Mouse (Mus musculus): ENCODE measurements at regions not wholly inside any gene's neighbourhood (a gene's known extent, or its start where the extent isn't known, plus 50 kb on each side); places are given as distances from the start of the nearest gene placed in this dataset.

DNA sequence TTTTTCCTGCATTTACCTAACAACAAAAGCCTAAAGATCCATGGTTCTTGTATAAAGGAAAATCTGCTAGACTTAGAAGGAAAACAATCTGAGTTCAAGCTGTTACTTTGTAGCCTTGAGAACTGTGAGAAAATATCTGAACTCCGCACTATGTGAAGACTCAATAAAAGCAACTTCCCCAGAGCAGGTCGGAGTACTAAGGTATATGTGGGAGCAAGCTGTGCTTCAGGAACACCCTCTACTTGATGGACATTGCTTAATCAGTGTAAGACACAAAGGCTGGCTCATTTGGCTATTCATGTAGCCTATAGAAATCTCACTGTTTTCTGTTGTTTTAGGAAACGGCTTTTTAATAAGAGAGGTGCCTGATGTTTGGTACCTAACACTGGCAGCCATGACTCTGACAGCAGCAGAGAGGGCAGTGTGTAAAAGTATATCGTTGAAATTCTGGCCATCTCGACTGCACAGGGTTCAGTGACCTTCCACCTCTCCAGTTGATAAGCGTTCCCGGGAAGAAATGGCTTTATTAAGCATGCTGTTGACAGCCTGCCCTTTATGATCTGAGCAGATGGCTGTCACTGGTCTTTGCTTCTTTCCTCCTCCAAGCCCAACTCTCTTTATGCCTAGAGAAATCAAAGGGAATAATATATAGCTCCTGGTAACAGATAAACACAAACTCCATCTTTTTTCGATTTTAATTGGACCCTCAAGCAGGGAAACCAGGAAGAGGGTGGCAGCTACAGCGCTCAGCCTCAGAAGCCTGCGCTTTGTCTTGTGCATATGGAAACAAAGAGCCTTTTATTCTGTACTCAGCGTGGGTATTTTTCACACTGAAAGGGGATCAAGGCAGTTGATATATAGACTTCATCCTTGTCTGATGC lies 443.7 kb upstream of the Sel1l start:
- no peak for DNase-seq (ENCODE audit: extremely low read depth, low read depth)

DNA sequence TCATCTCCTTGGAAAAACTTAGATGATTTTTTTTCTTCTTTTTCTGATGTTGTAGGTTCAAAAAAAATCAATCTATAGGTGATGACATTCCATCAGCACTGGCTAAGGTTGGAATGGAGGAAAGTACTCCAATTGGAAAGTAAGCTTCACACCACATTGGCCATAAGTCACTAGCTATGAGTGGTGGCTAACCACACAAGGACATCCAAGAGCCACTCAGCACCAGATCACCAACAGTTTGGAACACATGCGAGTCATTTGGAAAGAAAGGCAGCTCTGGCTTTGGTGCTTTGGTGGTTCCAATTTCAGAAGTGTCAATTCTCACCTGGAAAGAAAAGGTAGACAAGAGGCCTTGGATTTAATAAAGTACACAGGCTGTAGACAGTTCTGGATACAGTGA lies 442.5 kb upstream of the Sel1l start:
- DNase-seq (ENCODE audit: extremely low read depth, low read depth) = no peak

GRCm38 (mm10) chr12:92285511-92285910 lies 436.6 kb upstream of the Sel1l start:
- DNase-seq (ENCODE audit: extremely low read depth, low read depth) = no peak

DNA sequence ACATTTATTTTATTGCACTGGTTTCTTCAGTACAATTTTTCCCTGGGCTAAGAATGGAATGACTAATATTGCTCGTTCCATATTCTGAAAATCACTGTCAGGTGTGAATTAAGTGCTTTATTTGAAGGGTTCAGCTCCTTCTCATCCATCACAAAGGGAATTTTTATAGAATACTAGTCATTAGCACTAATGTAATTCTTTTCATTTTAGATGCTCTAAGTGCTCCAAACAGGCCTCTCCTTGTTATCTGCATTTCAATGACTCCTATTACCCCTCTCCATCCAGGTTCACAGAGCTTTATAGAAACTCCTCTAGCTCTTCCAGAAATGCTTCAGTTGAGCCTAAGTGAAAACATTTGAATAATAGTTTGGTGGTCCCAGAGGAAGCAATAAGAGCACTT lies 431.5 kb upstream of the Sel1l start:
- DNase-seq (ENCODE audit: extremely low read depth, low read depth) = no peak

GRCm38 (mm10) chr12:92251962-92252361 lies 403.0 kb upstream of the Sel1l start:
- DNase-seq (ENCODE audit: extremely low read depth, low read depth) = no peak

GRCm38 (mm10) chr12:92246790-92247451 lies 398.0 kb upstream of the Sel1l start:
- no peak for DNase-seq (ENCODE audit: extremely low read depth, low read depth)

DNA sequence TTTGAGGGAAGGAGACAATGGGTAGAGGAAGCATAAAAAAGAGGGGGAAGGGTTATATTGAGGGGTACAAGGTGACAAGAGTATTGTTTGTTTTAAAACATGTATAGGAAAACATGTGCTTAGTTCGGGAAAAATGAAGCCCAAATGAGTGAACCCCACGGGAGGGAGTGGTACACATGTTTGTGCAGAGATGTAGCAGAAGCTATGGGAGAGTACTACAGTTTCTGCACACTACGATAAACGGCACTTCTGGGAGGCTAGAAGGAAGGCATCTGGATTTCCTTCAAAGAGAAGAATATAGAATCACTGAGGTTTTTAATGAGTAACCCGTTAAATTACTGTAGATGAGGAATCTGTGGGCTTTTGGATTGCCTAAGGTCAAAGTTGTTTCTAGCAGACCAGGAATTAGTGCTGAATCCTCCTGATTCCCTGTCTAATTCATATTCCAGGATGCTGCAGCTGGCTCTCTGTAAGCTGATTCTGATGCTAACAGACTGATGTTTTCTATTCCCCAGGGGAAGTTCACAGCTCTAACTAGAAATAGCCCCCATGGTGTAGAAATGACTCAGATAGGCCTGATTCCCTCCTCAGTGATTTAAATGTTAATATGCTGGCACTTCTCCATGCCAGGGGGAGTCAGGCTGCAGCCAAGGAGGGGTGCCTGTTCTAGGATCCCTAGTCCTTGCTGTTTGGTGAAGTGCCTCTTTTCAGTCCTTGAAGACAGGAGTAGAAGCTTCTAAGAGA lies 391.2 kb upstream of the Sel1l start:
- DNase-seq (ENCODE audit: extremely low read depth, low read depth) = no peak

DNA sequence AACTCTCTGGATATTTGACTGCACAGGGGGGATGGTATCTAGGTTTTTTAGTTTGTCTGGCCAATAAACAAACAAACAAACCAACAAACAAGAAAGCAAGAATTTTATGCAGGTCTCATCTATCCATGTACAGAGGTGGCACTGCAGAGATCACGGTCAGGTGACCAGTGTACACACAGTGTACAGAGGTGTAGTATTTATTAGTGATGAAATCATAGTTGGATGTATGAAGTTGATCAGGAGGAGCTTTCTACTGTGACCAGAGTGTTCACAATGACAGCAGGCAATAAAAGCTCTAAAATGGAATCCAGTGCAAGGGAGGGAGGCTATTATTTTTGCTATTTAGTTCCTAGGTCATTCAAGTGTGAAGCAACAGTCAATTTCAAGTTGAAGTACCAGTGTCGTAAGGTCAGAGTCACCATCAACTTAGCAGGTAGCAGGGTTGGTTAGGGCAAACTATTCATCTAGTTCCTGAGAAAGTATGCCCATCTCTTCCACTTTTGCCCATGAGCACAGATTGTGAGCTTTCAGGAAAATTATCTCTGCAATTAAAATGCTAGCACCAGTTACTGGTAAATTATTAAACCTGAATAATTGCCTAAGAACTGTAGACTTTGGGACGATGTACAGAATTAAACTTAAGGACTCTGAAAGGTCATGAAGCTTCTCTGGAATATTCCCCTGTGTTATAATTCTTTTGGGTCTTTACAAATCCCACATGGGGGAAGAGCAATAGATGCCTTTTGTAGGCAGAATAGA lies 384.9 kb upstream of the Sel1l start:
- DNase-seq (ENCODE audit: extremely low read depth, low read depth) = no peak

GRCm38 (mm10) chr12:92228585-92228984 lies 379.6 kb upstream of the Sel1l start:
- DNase-seq (ENCODE audit: extremely low read depth, low read depth) = no peak

GRCm38 (mm10) chr12:92203351-92203750 lies 354.4 kb upstream of the Sel1l start:
- DNase-seq (ENCODE audit: extremely low read depth, low read depth) = no peak

GRCm38 (mm10) chr12:92200602-92201001 lies 351.6 kb upstream of the Sel1l start:
- no peak for DNase-seq (ENCODE audit: extremely low read depth, low read depth)

DNA sequence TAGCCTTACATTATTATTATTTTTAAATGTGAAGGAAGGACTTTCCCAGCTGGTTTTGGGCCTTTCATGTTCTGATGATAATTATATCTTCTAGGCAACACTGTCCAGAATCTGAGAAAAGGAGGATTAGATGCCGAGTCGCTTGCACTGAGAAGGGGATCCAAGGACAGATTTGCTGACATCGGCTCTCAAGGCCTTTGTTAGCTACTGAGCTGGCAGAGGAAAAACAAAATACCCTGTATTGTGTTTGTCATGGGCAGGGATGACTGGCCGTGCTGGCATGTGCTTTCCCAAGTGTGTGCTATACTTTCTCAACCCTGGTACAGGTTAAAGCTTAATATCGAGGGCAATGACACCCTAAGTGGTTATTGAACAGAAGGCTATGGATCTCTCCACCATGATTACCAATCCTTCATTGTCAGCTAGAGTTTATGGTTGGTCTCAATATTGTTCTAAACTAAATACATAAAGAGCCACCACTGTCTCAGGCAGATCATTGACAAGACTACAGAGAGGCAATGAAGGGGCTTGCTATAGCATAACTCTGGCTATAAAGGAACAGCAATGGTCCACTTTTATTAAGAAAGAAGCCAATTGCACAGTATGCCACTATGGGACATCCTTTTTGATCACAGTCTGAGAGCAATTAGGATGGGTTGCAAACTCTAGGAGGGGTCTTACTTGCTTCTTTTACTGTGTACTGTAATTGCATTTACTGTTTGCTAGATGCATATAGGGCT lies 350.0 kb upstream of the Sel1l start:
- DNase-seq (ENCODE audit: extremely low read depth, low read depth) = no peak

DNA sequence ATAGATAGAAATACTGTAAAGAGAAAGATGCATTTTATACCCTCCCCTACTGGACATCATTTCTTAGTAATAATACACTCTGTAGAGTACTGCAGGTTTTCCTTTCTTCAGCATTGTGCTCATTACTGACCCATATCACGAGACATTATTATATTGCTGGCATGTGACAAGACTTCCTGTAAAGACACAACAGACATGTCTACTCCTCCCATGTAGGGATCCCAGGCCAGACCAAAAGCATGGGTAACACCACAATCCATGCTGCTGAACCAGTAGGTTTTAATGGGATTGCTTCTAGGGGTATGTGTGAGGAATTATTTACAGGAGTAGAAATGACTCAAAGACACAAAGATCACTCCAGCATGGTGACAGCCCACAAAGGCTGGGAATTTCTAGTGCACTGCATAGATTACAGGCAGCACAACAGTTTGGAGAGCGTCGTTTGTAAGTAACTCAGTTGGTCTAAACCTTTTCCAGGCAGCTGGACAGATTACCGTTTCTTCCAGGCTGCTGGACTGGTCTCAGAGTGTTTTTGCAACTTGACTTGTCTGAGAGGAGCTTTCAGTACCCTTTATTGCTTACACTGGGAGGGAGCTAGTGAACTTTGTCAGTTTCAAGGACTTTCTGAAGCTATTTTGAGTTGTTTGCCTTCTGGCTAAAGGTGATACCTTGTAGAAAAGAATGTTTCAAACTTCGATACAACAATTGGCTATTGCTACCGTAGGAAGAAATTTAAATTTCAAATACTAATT lies 345.2 kb upstream of the Sel1l start:
- no peak for DNase-seq (ENCODE audit: extremely low read depth, low read depth)

DNA sequence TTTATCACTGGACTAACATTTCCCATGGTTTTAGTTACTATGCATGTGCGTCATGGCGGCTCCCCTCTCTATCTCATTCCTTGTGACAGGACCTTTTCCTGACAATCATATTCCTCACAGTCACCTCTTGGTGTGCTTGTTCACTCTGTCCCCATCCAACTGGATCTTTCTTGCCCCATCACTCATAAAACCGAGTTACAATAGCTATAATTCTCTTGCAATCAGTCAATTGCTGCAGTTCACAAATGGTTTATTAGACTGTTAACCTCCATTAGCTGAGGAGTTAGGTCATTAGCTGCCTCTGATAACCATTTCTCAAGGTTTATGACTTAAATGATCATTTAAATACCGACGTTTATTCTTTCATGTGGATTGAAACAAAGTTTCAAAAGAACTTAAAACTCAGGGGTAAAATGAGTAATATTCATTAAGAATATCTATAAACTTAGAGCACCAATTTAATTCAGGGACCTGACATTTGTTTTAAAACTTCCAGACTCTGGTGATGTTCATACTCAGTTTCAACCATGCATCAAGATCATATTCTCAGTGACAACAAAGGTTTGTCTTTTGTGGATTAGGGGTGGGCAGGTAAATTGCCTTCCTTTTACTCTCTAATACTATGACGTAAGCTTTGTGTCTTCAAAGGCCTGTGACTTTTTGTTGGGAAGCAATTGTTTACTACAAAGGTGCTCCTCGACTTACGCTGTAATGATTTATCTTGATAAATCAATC lies 344.4 kb upstream of the Sel1l start:
- DNase-seq (ENCODE audit: extremely low read depth, low read depth) = no peak

GRCm38 (mm10) chr12:92189022-92189421 lies 340.1 kb upstream of the Sel1l start:
- DNase-seq (ENCODE audit: extremely low read depth, low read depth) = no peak

DNA sequence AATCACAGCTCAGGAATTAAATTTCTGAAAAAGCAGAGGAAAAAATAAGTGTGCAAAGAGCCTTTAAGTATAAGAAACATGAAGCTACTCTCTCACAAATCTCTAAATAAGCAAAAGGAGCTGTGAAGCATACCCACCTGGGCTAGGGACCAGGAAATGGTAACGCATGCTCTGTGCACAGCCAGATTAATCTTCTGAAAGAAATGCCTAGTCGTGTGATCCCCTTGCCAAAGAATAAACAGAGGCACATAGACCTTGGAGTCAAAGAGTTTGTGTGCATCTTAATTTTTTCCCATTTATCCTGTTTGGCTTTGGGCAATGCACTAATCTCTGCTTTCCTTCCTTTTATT lies 338.2 kb upstream of the Sel1l start:
- DNase-seq (ENCODE audit: extremely low read depth, low read depth) = no peak

DNA sequence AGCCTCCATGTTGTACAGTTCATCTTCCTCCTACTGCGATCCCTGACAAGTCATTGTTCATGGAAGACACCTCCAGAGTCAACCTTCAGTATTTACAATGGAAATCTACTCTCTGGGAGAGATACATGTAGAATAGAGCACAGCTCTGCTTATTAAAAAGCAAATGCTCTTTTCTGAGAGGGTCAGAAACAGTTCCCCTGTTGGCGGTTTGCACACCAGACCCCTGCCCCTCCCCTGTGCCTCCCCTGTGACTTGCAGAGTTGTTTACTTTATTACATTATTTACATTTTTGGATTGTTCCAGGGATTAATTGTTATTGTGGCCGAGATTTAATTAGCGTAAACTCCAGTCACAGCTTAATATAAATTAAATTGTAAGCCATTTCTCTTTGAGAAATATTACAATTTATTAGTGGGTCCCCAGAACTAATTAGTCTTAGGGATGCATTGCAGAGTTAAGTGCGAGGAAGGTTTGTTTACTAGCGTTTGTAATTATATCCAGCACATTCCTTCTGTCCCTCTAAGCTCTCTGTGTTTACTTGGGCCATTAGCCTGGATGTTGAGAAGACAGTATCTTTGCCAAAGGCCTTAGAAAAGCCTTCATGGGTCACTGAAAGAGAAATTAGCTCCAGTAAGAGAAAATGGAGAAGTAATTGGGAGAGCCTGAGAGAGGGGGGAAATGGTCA lies 337.6 kb upstream of the Sel1l start:
- no peak for DNase-seq (ENCODE audit: extremely low read depth, low read depth)

DNA sequence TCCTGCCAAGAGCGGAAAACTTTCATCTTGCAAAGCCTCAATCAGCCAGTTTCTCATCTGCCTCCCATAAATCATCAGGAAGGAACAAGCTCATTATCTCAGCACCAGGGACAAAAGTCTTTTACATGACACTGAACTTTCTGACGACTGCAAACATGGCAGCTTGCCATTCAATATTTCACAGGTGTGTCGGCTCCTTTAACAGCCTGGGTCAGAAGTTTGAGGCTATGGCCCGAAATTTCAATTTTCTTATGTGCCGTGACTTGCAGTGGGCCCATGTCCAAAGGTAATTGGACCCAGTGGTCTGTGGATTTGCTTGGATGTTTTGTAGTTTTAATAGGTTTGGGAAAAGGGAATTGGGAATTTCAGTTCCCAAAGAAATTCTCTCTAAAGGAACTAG lies 330.3 kb upstream of the Sel1l start:
- DNase-seq (ENCODE audit: extremely low read depth, low read depth) = no peak

GRCm38 (mm10) chr12:92156726-92157125 lies 307.8 kb upstream of the Sel1l start:
- no peak for DNase-seq (ENCODE audit: extremely low read depth, low read depth)
